Mouse (Mus musculus) ES-E14 (cell line): ENCODE measurements at regions not wholly inside any gene's neighbourhood (a gene's known extent, or its start where the extent isn't known, plus 50 kb on each side); places are given as distances from the start of the nearest gene placed in this dataset.

ENCODE experiments used
- DNase-seq: peaks from one replicate; pipeline ENCODE4 v3.0.0-alpha.2; 2013; ENCODE audit warnings: low read depth, low spot score
- H3K27ac ChIP-seq: 2 replicates; pipeline ENCODE4 v1.5.1; 2012; ENCODE audit warnings: low read depth, mild to moderate bottlenecking, low read length, moderate library complexity, mixed read lengths; ENCODE audit not compliant: poor library complexity, insufficient read depth, severe bottlenecking
- H3K36me3 ChIP-seq: 2 replicates; pipeline ENCODE4 v1.6.1; 2012; ENCODE audit warnings: mild to moderate bottlenecking, low read length, moderate library complexity, mixed read lengths; ENCODE audit not compliant: control insufficient read depth, poor library complexity, insufficient read depth, severe bottlenecking
- H3K4me1 ChIP-seq, 2 experiments: fragments of 150-350 bp in 1 of 2; sonication (generic) in 1 of 2; 2 replicates each; pipeline ENCODE4 v1.6.1; 2012; ENCODE audit warnings: low read length in 2 of 2, mild to moderate bottlenecking in 1 of 2, mixed read lengths in 1 of 2; ENCODE audit not compliant: control insufficient read depth in 2 of 2, insufficient read depth in 2 of 2, poor library complexity in 1 of 2
- H3K4me3 ChIP-seq, 2 experiments: fragments of 150-350 bp in 1 of 2; sonication (generic) in 1 of 2; 2 replicates each; pipeline ENCODE4 v1.5.1; 2012; ENCODE audit warnings: low read length in 2 of 2, low read depth in 1 of 2, mild to moderate bottlenecking in 1 of 2, mixed read lengths in 1 of 2; ENCODE audit not compliant: insufficient read depth in 1 of 2, poor library complexity in 1 of 2, severe bottlenecking in 1 of 2
- H3K9ac ChIP-seq: 2 replicates; pipeline ENCODE4 v1.6.1; 2012; ENCODE audit warnings: low read depth, mild to moderate bottlenecking, low read length, mixed read lengths; ENCODE audit not compliant: poor library complexity, insufficient read depth, severe bottlenecking
- H3K9me3 ChIP-seq: fragments of 150-350 bp; sonication (generic); 2 replicates; pipeline ENCODE4 v1.6.1; 2012; ENCODE audit warnings: low read depth, mild to moderate bottlenecking, low read length; ENCODE audit not compliant: control insufficient read depth, insufficient read depth
- CHD2 ChIP-seq: IDR thresholded peaks from 2 replicates; pipeline ENCODE4 v1.6.1; 2014; ENCODE audit warnings: mild to moderate bottlenecking, low read depth, low read length, inconsistent platforms
- HCFC1 ChIP-seq: IDR thresholded peaks from 2 replicates; pipeline ENCODE4 v1.6.1; 2012; ENCODE audit warnings: low read length, inconsistent platforms, borderline replicate concordance; ENCODE audit not compliant: insufficient read depth
- MAFK ChIP-seq: IDR thresholded peaks from 2 replicates; pipeline ENCODE4 v1.6.1; 2014; ENCODE audit warnings: mild to moderate bottlenecking, low read depth, low read length, inconsistent platforms; ENCODE audit not compliant: insufficient read depth
- ZC3H11A ChIP-seq: IDR thresholded peaks from 2 replicates; pipeline ENCODE4 v1.6.1; 2012; ENCODE audit warnings: low read depth, mild to moderate bottlenecking, inconsistent platforms, low read length, borderline replicate concordance
- ZNF384 ChIP-seq: IDR thresholded peaks from 2 replicates; pipeline ENCODE4 v1.6.1; 2012; ENCODE audit warnings: low read depth, low read length, inconsistent platforms
- in situ Hi-C, 2 experiments: fragments of 600-800 bp; cut with MboI; formaldehyde crosslinking; loops; one replicate each; pipeline ENCODE4 v1.15.1; 2025; ENCODE audit warnings: low sequenced_read_pairs in 2 of 2, inconsistent platforms in 1 of 2; ENCODE audit not compliant: unreplicated experiment in 2 of 2

DNA sequence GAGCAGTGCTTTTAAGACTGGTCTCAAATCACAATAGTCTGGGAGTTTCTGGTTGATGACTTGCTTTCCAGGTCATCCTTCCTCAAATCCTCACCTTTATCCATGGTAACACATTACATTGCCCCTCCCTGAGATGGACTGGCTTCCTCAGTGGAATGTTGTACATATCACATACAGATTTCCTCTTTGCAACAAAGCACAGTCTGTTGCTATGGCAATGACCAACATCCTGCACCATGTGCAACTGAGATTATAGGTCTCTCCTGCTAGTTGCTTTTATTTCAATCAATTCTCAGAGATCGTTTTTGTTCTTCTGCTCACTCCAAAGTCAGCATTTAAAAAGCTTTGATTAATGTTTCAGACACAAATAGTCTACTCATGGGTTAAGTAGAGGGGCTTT lies 344.3 kb upstream of the Ctnnd2 start:
- Histone ChIP-seq H3K4me3 (no peak overlapping the region), H3K27ac (no peak overlapping the region), H3K9ac (no peak overlapping the region), H3K9me3 (no peaks in the 10 kb centered on the region), H3K36me3 (no peaks in the 10 kb centered on the region), H3K4me1 (no peaks in the 10 kb centered on the region)
- TF ChIP-seq MAFK (no peak), HCFC1 (no peak), CHD2 (no peak), ZC3H11A (no peak), ZNF384 (no peak)
- DNase-seq = no peak
- in situ Hi-C loops = no loop called here

DNA sequence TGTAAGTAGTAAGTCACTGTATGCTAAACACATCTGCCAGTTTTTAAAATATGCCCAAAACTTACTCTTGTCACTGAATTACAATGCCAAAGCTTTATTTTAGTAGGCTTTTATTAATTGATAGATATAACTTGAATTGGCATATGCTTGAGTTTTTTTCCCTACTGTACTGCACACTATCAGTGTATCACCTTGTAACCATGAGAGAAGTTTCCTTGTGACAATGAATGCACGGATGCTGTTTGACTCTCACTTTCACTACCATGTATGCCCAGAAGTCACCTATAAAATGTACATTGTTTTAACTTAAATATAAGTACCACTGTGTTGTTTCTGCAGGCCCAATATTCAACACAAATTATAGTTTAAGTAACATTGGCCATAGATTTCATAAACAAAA lies 343.8 kb upstream of the Ctnnd2 start:
- Histone ChIP-seq H3K27ac (no peak overlapping the region), H3K36me3 (no peaks in the 10 kb centered on the region), H3K9ac (no peak overlapping the region), H3K9me3 (no peaks in the 10 kb centered on the region), H3K4me3 (no peak overlapping the region), H3K4me1 (no peaks in the 10 kb centered on the region)
- no peak for DNase-seq
- in situ Hi-C loops = no loop called here
- TF ChIP-seq MAFK (no peak), HCFC1 (no peak), ZNF384 (no peak), ZC3H11A (no peak), CHD2 (no peak)
